Mouse (Mus musculus): ENCODE data around the gene Sptb. TPM values are rescaled to one million over a fixed set of nuclear protein-coding genes. Genes with fewer than 3 reads are reported as not detected.

Gene Sptb
- polyA plus RNA-seq, 1 experiment from 2014 or later: 3.3 TPM

GRCm38 (mm10) chr12:76535471-76535900, 174.9 kb downstream of the Sptb start:
- ATAC-seq (ENCODE audit: low read depth) (no peak), DNase-seq (ENCODE audit: low spot score) (no peak)
- peaks cover 37% of the 10 kb centered on the region for H3K27me3 ChIP-seq (replicated peaks; ENCODE audit: control insufficient read depth, insufficient read depth, low read length)
- no peaks in the 10 kb centered on the region for H3K9me3 ChIP-seq (ENCODE audit: control insufficient read depth, low read length)
- 42% methylated on average over 8 of the region's 9 CpGs for WGBS
- H3K9ac ChIP-seq (ENCODE audit: low read depth, low read length): no peak overlapping the region
- H3K4me1 ChIP-seq (ENCODE audit: control insufficient read depth, insufficient read depth, low read length): peaks cover 12% of the 10 kb centered on the region; the same call in 1 of the 2 replicates
- H3K27ac ChIP-seq (replicated peaks; ENCODE audit: low read depth, low read length): no peak overlapping the region
- no peaks in the 10 kb centered on the region for H3K36me3 ChIP-seq (ENCODE audit: control insufficient read depth, insufficient read depth, low read length)
- H3K4me2 ChIP-seq (ENCODE audit: low read depth, low read length): peak overlapping the region; percentile 98
- peak overlapping the region; percentile 14; the same call in 1 of the 2 replicates for H3K4me3 ChIP-seq (ENCODE audit: low read depth, low read length)

GRCm38 (mm10) chr12:76534641-76535283, 175.6 kb downstream of the Sptb start:
- DNase-seq (ENCODE audit: low spot score): no peak
- H3K36me3 ChIP-seq (ENCODE audit: control insufficient read depth, insufficient read depth, low read length): no peaks in the 10 kb centered on the region
- peaks cover 12% of the 10 kb centered on the region; the same call in 1 of the 2 replicates for H3K4me1 ChIP-seq (ENCODE audit: control insufficient read depth, insufficient read depth, low read length)
- H3K9me3 ChIP-seq (ENCODE audit: control insufficient read depth, low read length): no peaks in the 10 kb centered on the region
- peak overlapping the region; percentile 98 for H3K4me2 ChIP-seq (ENCODE audit: low read depth, low read length)
- no peak for ATAC-seq (ENCODE audit: low read depth)
- peak overlapping the region; percentile 49; the same call in 1 of the 2 replicates for H3K27ac ChIP-seq (replicated peaks; ENCODE audit: low read depth, low read length)
- H3K27me3 ChIP-seq (replicated peaks; ENCODE audit: control insufficient read depth, insufficient read depth, low read length): peaks cover 39% of the 10 kb centered on the region
- H3K9ac ChIP-seq (ENCODE audit: low read depth, low read length): peak overlapping the region; percentile 78
- 18% methylated on average over 9 of the region's 9 CpGs for WGBS
- peak overlapping the region; percentile 75 for H3K4me3 ChIP-seq (ENCODE audit: low read depth, low read length)

GRCm38 (mm10) chr12:76534233-76534632, 176.1 kb downstream of the Sptb start:
- Histone ChIP-seq H3K4me2 (ENCODE audit: low read depth, low read length) (peak overlapping the region; percentile 98), H3K36me3 (ENCODE audit: control insufficient read depth, insufficient read depth, low read length) (no peaks in the 10 kb centered on the region), H3K4me1 (ENCODE audit: control insufficient read depth, insufficient read depth, low read length) (peaks cover 12% of the 10 kb centered on the region; the same call in 1 of the 2 replicates), H3K9me3 (ENCODE audit: control insufficient read depth, low read length) (no peaks in the 10 kb centered on the region), H3K4me3 (ENCODE audit: low read depth, low read length) (peak overlapping the region; percentile 75), H3K9ac (ENCODE audit: low read depth, low read length) (peak overlapping the region; percentile 78), H3K27ac (replicated peaks; ENCODE audit: low read depth, low read length) (peak overlapping the region; percentile 49; the same call in 1 of the 2 replicates), H3K27me3 (replicated peaks; ENCODE audit: control insufficient read depth, insufficient read depth, low read length) (peaks cover 39% of the 10 kb centered on the region)
- 2% methylated on average over 11 of the region's 11 CpGs for WGBS
- ATAC-seq (ENCODE audit: low read depth): no peak
- no peak for DNase-seq (ENCODE audit: low spot score)

- WGBS: 0% methylated on average over 34 of the region's 74 CpGs
- ATAC-seq (ENCODE audit: low read depth) (peak; percentile 84), DNase-seq (ENCODE audit: low spot score) (peak; percentile 89)
- H3K4me1 ChIP-seq (ENCODE audit: control insufficient read depth, insufficient read depth, low read length): peaks cover 12% of the 10 kb centered on the region; the same call in 1 of the 2 replicates
- peak overlapping the region; percentile 49 for H3K27ac ChIP-seq (replicated peaks; ENCODE audit: low read depth, low read length)
- peak overlapping the region; percentile 75 for H3K4me3 ChIP-seq (ENCODE audit: low read depth, low read length)
- H3K36me3 ChIP-seq (ENCODE audit: control insufficient read depth, insufficient read depth, low read length): no peaks in the 10 kb centered on the region
- H3K9ac ChIP-seq (ENCODE audit: low read depth, low read length): peak overlapping the region; percentile 78
- H3K4me2 ChIP-seq (ENCODE audit: low read depth, low read length): peak overlapping the region; percentile 98
- no peaks in the 10 kb centered on the region for H3K9me3 ChIP-seq (ENCODE audit: control insufficient read depth, low read length)
- peaks cover 39% of the 10 kb centered on the region for H3K27me3 ChIP-seq (replicated peaks; ENCODE audit: control insufficient read depth, insufficient read depth, low read length)
Observed at GRCm38 (mm10) chr12:76533377-76534222, 176.7 kb downstream of the Sptb start.

GRCm38 (mm10) chr12:76532926-76533376, 177.4 kb downstream of the Sptb start:
- Histone ChIP-seq H3K36me3 (ENCODE audit: control insufficient read depth, insufficient read depth, low read length) (no peaks in the 10 kb centered on the region), H3K4me2 (ENCODE audit: low read depth, low read length) (peak overlapping the region; percentile 98), H3K27ac (replicated peaks; ENCODE audit: low read depth, low read length) (no peak overlapping the region), H3K9ac (ENCODE audit: low read depth, low read length) (peak overlapping the region; percentile 78), H3K4me3 (ENCODE audit: low read depth, low read length) (peak overlapping the region; percentile 75), H3K9me3 (ENCODE audit: control insufficient read depth, low read length) (no peaks in the 10 kb centered on the region), H3K27me3 (replicated peaks; ENCODE audit: control insufficient read depth, insufficient read depth, low read length) (peaks cover 39% of the 10 kb centered on the region), H3K4me1 (ENCODE audit: control insufficient read depth, insufficient read depth, low read length) (peaks cover 12% of the 10 kb centered on the region; the same call in 1 of the 2 replicates)
- 1% methylated on average over 24 of the region's 31 CpGs for WGBS
- ATAC-seq (ENCODE audit: low read depth) (no peak; the same call in 1 of the 2 replicates), DNase-seq (ENCODE audit: low spot score) (no peak)

- Histone ChIP-seq H3K36me3 (ENCODE audit: control insufficient read depth, insufficient read depth, low read length) (no peaks in the 10 kb centered on the region), H3K9me3 (ENCODE audit: control insufficient read depth, low read length) (no peaks in the 10 kb centered on the region), H3K4me1 (ENCODE audit: control insufficient read depth, insufficient read depth, low read length) (peaks cover 14% of the 10 kb centered on the region; the same call in 1 of the 2 replicates), H3K27me3 (replicated peaks; ENCODE audit: control insufficient read depth, insufficient read depth, low read length) (peaks cover 39% of the 10 kb centered on the region), H3K4me2 (ENCODE audit: low read depth, low read length) (peak overlapping the region; percentile 98), H3K4me3 (ENCODE audit: low read depth, low read length) (peak overlapping the region; percentile 75), H3K27ac (replicated peaks; ENCODE audit: low read depth, low read length) (no peak overlapping the region), H3K9ac (ENCODE audit: low read depth, low read length) (peak overlapping the region; percentile 78)
- DNase-seq (ENCODE audit: low spot score) (no peak), ATAC-seq (ENCODE audit: low read depth) (no peak)
- WGBS: 3% methylated on average over 19 of the region's 19 CpGs
Observed at GRCm38 (mm10) chr12:76531986-76532925, 178.1 kb downstream of the Sptb start.

GRCm38 (mm10) chr12:76530580-76531139, 179.7 kb downstream of the Sptb start, which contains the start of gene Plekhg3:
Gene Plekhg3 (plus strand): TSS chr12:76530891.
- H3K4me3 ChIP-seq (ENCODE audit: low read depth, low read length): no peak within 1 kb of the TSS
- H3K9ac ChIP-seq (ENCODE audit: low read depth, low read length): no peak within 1 kb of the TSS
- H3K4me1 ChIP-seq (ENCODE audit: control insufficient read depth, insufficient read depth, low read length): peaks cover 12% of the 10 kb centered on the region; the same call in 1 of the 2 replicates
- peaks cover 39% of the 10 kb centered on the region for H3K27me3 ChIP-seq (replicated peaks; ENCODE audit: control insufficient read depth, insufficient read depth, low read length)
- H3K36me3 ChIP-seq (ENCODE audit: control insufficient read depth, insufficient read depth, low read length): no peaks in the 10 kb centered on the region
- ATAC-seq (ENCODE audit: low read depth) (no peak), DNase-seq (ENCODE audit: low spot score) (no peak)
- H3K27ac ChIP-seq (replicated peaks; ENCODE audit: low read depth, low read length): no peak within 1 kb of the TSS
- 0 out of 2 replicates have a peak within 1 kb of the TSS, but pooled peaks have one; percentile 98 for H3K4me2 ChIP-seq (ENCODE audit: low read depth, low read length)
- no peaks in the 10 kb centered on the region for H3K9me3 ChIP-seq (ENCODE audit: control insufficient read depth, low read length)
- 36% methylated on average over 6 of the region's 6 CpGs for WGBS

Measured in embryonic facial prominence, embryonic 14.5 days (tissue).